In genomic region chr1:140171581-140172154, GRCm38 (mm10) we compare ENCODE assay signal across 13 mouse cellular contexts. TPM values are rescaled to one million over a fixed set of nuclear protein-coding genes. Genes with fewer than 3 reads are reported as not detected.
DNase-seq lines count a peak whose midpoint lies in the region; ATAC-seq and TF ChIP-seq lines count a peak whose summit lies in the region.
"Had no signal": no experiment of that assay in that cellular context is flagged by ENCODE, and none has a peak within 500 bp of the region (broad histone marks: within the 10 kb centered on the region; RNA-seq: fewer than 3 reads in every experiment).

No protein-coding gene starts in this region.

- POLR2A ChIA-PET in Patski (lab: Charles Lee): no interaction called here

- no peaks in the 10 kb centered on the region for H3K36me3 ChIP-seq in heart, postnatal 0 days (replicated peaks; ENCODE audit: control insufficient read depth, insufficient read depth, low read length)
- H3K36me3 ChIP-seq in lung, postnatal 0 days (ENCODE audit: insufficient read depth, low read length): no peaks in the 10 kb centered on the region

- TF ChIP-seq CTCF in heart, postnatal 0 days (IDR thresholded peaks at IDR 0.05; ENCODE audit: low read depth): peak; percentile 63
- TF ChIP-seq CTCF in lung, postnatal 0 days (IDR thresholded peaks at IDR 0.05): peak; percentile 60
- peak; percentile 35 for TF ChIP-seq CTCF in Patski (IDR thresholded peaks at IDR 0.05)
- no peak; the same call in 1 of the 2 replicates for TF ChIP-seq CTCF in cerebellum, adult 2 months (IDR thresholded peaks at IDR 0.05; ENCODE audit: borderline replicate concordance, insufficient read depth, low read depth, low read length)

- H3K4me2 ChIP-seq in heart, postnatal 0 days (ENCODE audit: low read depth, low read length): no peak overlapping the region; the same call in 1 of the 2 replicates
- H3K4me2 ChIP-seq in lung, postnatal 0 days (replicated peaks; ENCODE audit: low read depth, low read length): no peak overlapping the region

- 25% methylated on average over 4 of the region's 4 CpGs for whole genome bisulfite sequencing in heart, postnatal 0 days
- 31% methylated on average over 4 of the region's 4 CpGs for WGBS in lung, postnatal 0 days
- 34% methylated on average over 4 of the region's 4 CpGs for WGBS in cerebellum, adult 2 months

- no peaks in the 10 kb centered on the region for H3K4me1 ChIP-seq in heart, postnatal 0 days (ENCODE audit: control insufficient read depth, insufficient read depth)
- no peaks in the 10 kb centered on the region for H3K4me1 ChIP-seq in lung, postnatal 0 days (ENCODE audit: insufficient read depth, low read depth, low read length)
- H3K4me1 ChIP-seq in cerebellum, adult 2 months (ENCODE audit: control insufficient read depth, insufficient read depth, low read length): no peaks in the 10 kb centered on the region

- no peak for DNase-seq in heart, postnatal 0 days (ENCODE audit: low spot score)
- DNase-seq in heart, adult 8-10 months (ENCODE audit: low spot score): no peak
- DNase-seq in lung, postnatal 0 days (ENCODE audit: low spot score): no peak
- DNase-seq in lung, postnatal 4 days: no peak
- DNase-seq in Patski (ENCODE audit: low read depth, low spot score): no peak
- peak; percentile 73 for DNase-seq in retina, embryonic 14.5 days (ENCODE audit: low spot score)
- no peak for DNase-seq in cerebellum, adult 2 months
- DNase-seq: cerebellum, adult 11-12 months; kidney, adult 18-20 months; right cerebral cortex, postnatal 14 days had no signal

- H3K4me3 ChIP-seq in heart, postnatal 0 days (ENCODE audit: low read depth, low read length): no peak overlapping the region
- H3K4me3 ChIP-seq in lung, postnatal 0 days (ENCODE audit: low read depth, low read length): no peak overlapping the region
- no peak overlapping the region for H3K4me3 ChIP-seq in cerebellum, adult 2 months (replicated peaks; ENCODE audit: insufficient read depth, low read depth, low read length)

- CTCF ChIA-PET in Patski (lab: Charles Lee): interaction anchor here (1.0 to 1.7 kb wide), 5 partner anchors 12 to 366 kb away, joined by 3 to 8 read pairs (median 4); no protein-coding TSS in a partner anchor

- no peak overlapping the region for H3K9ac ChIP-seq in heart, postnatal 0 days (replicated peaks; ENCODE audit: low read depth, low read length)
- H3K9ac ChIP-seq in lung, postnatal 0 days (replicated peaks; ENCODE audit: low read depth): no peak overlapping the region
- H3K9ac ChIP-seq: liver, embryonic 14.5 days had no signal

- TF ChIP-seq POLR2A in cerebellum, adult 2 months (IDR thresholded peaks at IDR 0.05; ENCODE audit: borderline replicate concordance, insufficient read depth, low read length): no peak

- no peak for TF ChIP-seq EP300 in heart, postnatal 0 days (IDR thresholded peaks at IDR 0.05; ENCODE audit: low read depth)
- no peak for TF ChIP-seq EP300 in lung, postnatal 0 days (IDR thresholded peaks at IDR 0.05)

- H3K27ac ChIP-seq in heart, postnatal 0 days (ENCODE audit: low read depth): no peak overlapping the region
- H3K27ac ChIP-seq in lung, postnatal 0 days (ENCODE audit: low read length): no peak overlapping the region
- H3K27ac ChIP-seq in cerebellum, adult 2 months (ENCODE audit: insufficient read depth, low read length): no peak overlapping the region
- H3K27ac ChIP-seq: liver, embryonic 14.5 days had no signal

- no peaks in the 10 kb centered on the region for H3K27me3 ChIP-seq in heart, postnatal 0 days (ENCODE audit: control insufficient read depth, insufficient read depth, low read length)
- no peaks in the 10 kb centered on the region for H3K27me3 ChIP-seq in lung, postnatal 0 days (replicated peaks; ENCODE audit: insufficient read depth, low read length)
- peaks cover 11% of the 10 kb centered on the region for H3K27me3 ChIP-seq in Patski
- H3K27me3 ChIP-seq in cerebellum, adult 2 months (ENCODE audit: control insufficient read depth, insufficient read depth, low read length): no peaks in the 10 kb centered on the region

- no peaks in the 10 kb centered on the region for H3K9me3 ChIP-seq in heart, postnatal 0 days (replicated peaks; ENCODE audit: control insufficient read depth, low read length)
- H3K9me3 ChIP-seq in lung, postnatal 0 days (ENCODE audit: low read length): no peaks in the 10 kb centered on the region

- no peak for ATAC-seq in heart, postnatal 0 days (ENCODE audit: insufficient read depth, low read depth)
- ATAC-seq in lung, postnatal 0 days: no peak
- ATAC-seq in Patski: no peak
- ATAC-seq in CD4-positive, CD25-positive, alpha-beta regulatory T cell, adult 4 months: no peak
- ATAC-seq: activated CD4-positive, CD25-positive, alpha-beta regulatory T cell, adult 4 months had no signal

- in situ Hi-C loops in Patski (cut with MboI; ENCODE audit: low pct_unique_long_range_greater_than_20kb): loop anchor here (5.0 to 25.0 kb wide), 2 partner anchors 356 to 491 kb away; no protein-coding TSS in a partner anchor

RNA-seq across cellular contexts. Expression of gene Cfh, which starts 11.9 kb away (rescaled TPM):
- 25.7 and 26.5 TPM in 2 replicates for total RNA-seq in heart, postnatal 0 days (2014; rRNA removed; ENCODE audit: low replicate concordance)
- 24.4 and 28.5 TPM in 2 replicates for polyA plus RNA-seq in heart, postnatal 0 days (2015; fragmentation: Nextera tagmentation; extraction: Ambion mirVana)
- total RNA-seq in heart, adult 8-10 months (2022): 100 to 1,000 TPM in 1 of 4 experiments, 10 to 100 TPM in 3; 78.8 to 115 (median 85.7) TPM
- 17.1 and 17.6 TPM in 2 replicates for polyA plus RNA-seq in lung, postnatal 0 days (2015; fragmentation: Nextera tagmentation; extraction: Ambion mirVana)
- 0.04 TPM for polyA plus RNA-seq in Patski (2021)
- 7.4 and 10.3 TPM in 2 replicates for polyA plus RNA-seq in cerebellum, adult 2 months (2012; rRNA removed)
- polyA plus RNA-seq in CD4-positive, CD25-positive, alpha-beta regulatory T cell, adult 4 months (2017; shearing (Covaris generic)): under 1 TPM in 1 of 2 experiments, not detected in 1; 0.15 TPM
